Mouse (Mus musculus) limb, embryonic 15.5 days (tissue): ENCODE results near the gene Slc20a1. TPM values are rescaled to one million over a fixed set of nuclear protein-coding genes. Genes with fewer than 3 reads are reported as not detected.

ENCODE experiments used
- ATAC-seq: fragments of 200-750 bp; cut with Nextera tagmentation; 2 replicates; pipeline ENCODE4 v1.8.0; 2017; ENCODE audit warnings: low read depth, moderate TSS enrichment; ENCODE audit not compliant: insufficient number of reproducible peaks, low FRiP score, low TSS enrichment
- H3K27ac ChIP-seq: fragments of 300-500 bp; sonication (generic); 2 replicates; pipeline ENCODE4 v1.5.1; 2015; ENCODE audit warnings: moderate library complexity, mild to moderate bottlenecking, inconsistent platforms
- H3K27me3 ChIP-seq: fragments of 300-500 bp; sonication (generic); 2 replicates; pipeline ENCODE4 v1.6.1; 2015; ENCODE audit warnings: inconsistent platforms
- H3K36me3 ChIP-seq: fragments of 300-500 bp; sonication (generic); 2 replicates; pipeline ENCODE4 v1.6.1; 2015; ENCODE audit warnings: inconsistent platforms
- H3K4me1 ChIP-seq: fragments of 300-500 bp; sonication (generic); 2 replicates; pipeline ENCODE4 v1.6.1; 2015; ENCODE audit warnings: inconsistent platforms
- H3K4me2 ChIP-seq: fragments of 300-500 bp; sonication (generic); 2 replicates; pipeline ENCODE4 v1.6.1; 2015; ENCODE audit warnings: mild to moderate bottlenecking, inconsistent platforms
- H3K4me3 ChIP-seq: fragments of 300-500 bp; sonication (generic); 2 replicates; pipeline ENCODE4 v1.5.1; 2015; ENCODE audit warnings: mild to moderate bottlenecking, inconsistent platforms
- H3K9ac ChIP-seq: fragments of 300-500 bp; sonication (generic); 2 replicates; pipeline ENCODE4 v1.6.1; 2015; ENCODE audit warnings: inconsistent platforms
- H3K9me3 ChIP-seq: fragments of 300-500 bp; sonication (generic); 2 replicates; pipeline ENCODE4 v1.6.1; 2016; ENCODE audit warnings: inconsistent platforms
- WGBS: fragments of 180-500 bp; shearing (Covaris S2); methylation state at CpG from one replicate; pipeline ENCODE4 v1.1.7; 2015; 5-methylcytosine and 5-hydroxymethylcytosine counted together
- polyA plus RNA-seq: library from polyadenylated mRNA; unstranded; fragments of >200 nt; fragmentation: Nextera tagmentation; extraction: Ambion mirVana; gene quantifications from 2 replicates; pipeline ENCODE4 v1.2.1, GENCODE M21; 2015

Slc20a1 gene
- polyA plus RNA-seq, 1 experiment from 2014 or later: 21.6 TPM

DNA sequence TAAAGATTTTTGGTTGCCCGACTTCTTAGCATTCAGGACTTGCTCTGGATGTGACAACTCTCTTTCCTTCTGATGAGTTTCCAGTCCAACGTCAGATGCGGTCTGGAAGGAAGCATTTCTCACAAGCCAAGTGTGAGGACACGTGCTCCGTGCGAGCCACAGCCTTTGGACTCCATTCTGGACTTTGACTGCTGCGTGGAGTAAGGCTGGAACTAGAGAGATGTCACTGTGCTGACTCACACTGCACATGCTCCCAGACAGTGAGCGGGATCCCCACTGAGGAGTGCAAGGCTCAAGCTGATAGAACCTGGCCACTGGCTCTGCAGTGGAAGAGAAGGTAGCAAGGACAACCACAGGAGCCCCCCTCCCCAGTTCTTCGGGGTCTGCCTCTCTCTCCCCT, 33.9 kb downstream of the Slc20a1 start:
- H3K9ac ChIP-seq: no peak overlapping the region
- H3K4me1 ChIP-seq: peaks cover 5% of the 10 kb centered on the region; the same call in 1 of the 2 replicates
- no peaks in the 10 kb centered on the region for H3K9me3 ChIP-seq
- H3K4me2 ChIP-seq: no peak overlapping the region
- no peaks in the 10 kb centered on the region for H3K27me3 ChIP-seq
- no peak overlapping the region for H3K4me3 ChIP-seq
- 69% methylated on average over 9 of the region's 9 CpGs for WGBS
- no peaks in the 10 kb centered on the region for H3K36me3 ChIP-seq
- ATAC-seq: peak; percentile 58; the same call in 1 of the 2 replicates
- H3K27ac ChIP-seq: peak overlapping the region; percentile 77

DNA sequence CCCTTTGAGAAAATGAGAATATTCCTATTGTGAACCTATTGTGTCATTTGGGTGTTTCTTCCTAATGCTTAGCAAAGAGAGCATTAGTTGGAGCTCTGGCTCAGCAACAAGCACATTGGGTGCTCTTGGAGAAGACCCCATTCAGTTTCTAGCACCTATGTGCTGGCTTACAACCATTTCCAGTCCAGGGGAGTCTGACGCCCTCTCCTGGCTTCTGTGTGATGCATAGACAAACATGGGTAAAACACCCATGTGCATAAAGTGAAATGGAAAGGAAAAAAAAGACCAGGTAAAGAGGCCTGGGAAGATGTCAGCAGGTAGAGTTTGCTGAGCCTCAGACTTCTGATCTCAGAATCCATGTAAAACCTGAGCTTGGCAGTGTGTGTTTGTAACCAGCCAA, 34.7 kb downstream of the Slc20a1 start:
- Histone ChIP-seq H3K4me3 (no peak overlapping the region), H3K27me3 (no peaks in the 10 kb centered on the region), H3K4me2 (no peak overlapping the region), H3K4me1 (peaks cover 5% of the 10 kb centered on the region; the same call in 1 of the 2 replicates), H3K9ac (no peak overlapping the region), H3K9me3 (no peaks in the 10 kb centered on the region), H3K27ac (no peak overlapping the region), H3K36me3 (no peaks in the 10 kb centered on the region)
- 86% methylated on average over 1 of the region's 1 CpGs for WGBS
- ATAC-seq: no peak

DNA sequence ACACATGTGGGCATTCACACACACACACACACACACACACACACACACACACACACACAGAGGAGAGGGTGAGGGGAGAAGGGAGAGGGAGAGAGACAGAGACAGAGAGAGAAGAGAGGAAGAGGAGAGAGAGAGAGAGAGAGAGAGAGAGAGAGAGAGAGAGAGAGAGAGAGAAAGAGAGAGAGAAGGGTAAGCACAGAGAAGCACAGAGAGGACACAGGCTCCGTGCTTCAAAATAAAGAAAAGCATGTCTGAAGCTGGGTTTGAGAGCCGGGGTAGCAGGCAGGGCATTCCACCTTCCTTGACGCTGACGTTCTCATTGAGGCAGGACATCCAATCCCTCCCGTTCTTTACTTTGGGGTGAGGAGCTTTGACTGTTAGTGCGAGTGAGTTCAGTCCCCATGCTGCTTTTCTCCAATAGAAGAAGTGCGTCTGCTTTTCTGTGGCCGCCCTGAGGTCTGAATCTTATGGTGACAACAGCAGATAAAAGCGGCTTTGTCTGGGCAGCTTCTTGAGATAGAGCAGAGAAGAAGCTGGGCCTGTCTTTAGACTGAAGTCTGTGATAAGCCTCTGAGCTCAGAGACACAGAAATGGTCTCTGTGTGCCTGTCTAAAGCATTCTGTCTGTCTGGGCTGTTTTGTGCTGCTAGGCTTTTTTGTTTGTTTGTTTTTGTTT, 35.4 kb downstream of the Slc20a1 start:
- Histone ChIP-seq H3K4me2 (no peak overlapping the region), H3K27me3 (no peaks in the 10 kb centered on the region), H3K4me1 (peaks cover 5% of the 10 kb centered on the region; the same call in 1 of the 2 replicates), H3K9me3 (no peaks in the 10 kb centered on the region), H3K9ac (no peak overlapping the region), H3K4me3 (no peak overlapping the region), H3K27ac (no peak overlapping the region), H3K36me3 (no peaks in the 10 kb centered on the region)
- 50% methylated on average over 9 of the region's 9 CpGs for WGBS
- ATAC-seq: no peak

DNA sequence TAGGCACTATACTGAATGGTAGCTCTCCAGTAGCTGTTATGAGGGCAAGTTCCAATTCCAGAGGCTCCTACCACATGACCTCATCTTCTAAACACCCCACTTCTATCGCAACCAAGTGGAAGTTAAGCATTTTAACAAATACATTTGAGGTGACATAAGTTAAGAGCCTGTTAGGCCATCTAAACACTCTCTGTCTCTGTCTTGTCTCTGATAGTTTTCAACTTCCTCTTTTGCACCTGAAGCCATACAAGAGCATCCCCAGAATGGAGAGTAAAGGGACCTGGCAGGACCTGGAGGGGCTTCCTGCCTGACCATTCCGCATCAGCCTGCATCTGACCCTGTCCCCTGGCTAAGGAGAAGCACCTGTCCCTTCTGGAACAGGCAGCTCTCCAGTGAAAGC, 36.2 kb downstream of the Slc20a1 start:
- no peak for ATAC-seq
- H3K9ac ChIP-seq: no peak overlapping the region
- WGBS: 66% methylated on average over 2 of the region's 2 CpGs
- H3K27ac ChIP-seq: no peak overlapping the region
- H3K27me3 ChIP-seq: no peaks in the 10 kb centered on the region
- no peaks in the 10 kb centered on the region for H3K36me3 ChIP-seq
- no peak overlapping the region for H3K4me2 ChIP-seq
- H3K9me3 ChIP-seq: no peaks in the 10 kb centered on the region
- H3K4me1 ChIP-seq: peaks cover 5% of the 10 kb centered on the region; the same call in 1 of the 2 replicates
- H3K4me3 ChIP-seq: no peak overlapping the region

DNA sequence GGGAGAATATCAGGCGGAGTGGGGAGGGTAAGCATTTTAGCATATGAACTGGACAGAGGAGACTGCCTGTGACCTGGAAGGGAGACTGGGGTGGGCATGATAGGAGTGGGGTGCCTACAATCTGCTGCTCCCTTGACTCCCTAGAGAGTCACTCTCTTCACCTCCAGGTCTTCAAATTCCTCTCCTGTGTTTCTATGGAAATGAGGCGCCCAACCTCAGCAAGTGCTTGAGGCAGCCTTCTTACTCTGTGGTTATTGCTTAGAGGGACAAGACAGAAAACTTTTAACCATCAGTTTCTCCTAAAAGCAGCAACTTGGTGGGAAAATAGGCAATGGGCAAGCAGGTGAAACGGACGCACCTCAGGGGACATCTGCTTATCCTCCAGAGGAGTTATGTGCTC, 38.0 kb downstream of the Slc20a1 start:
- H3K4me3 ChIP-seq: no peak overlapping the region
- no peaks in the 10 kb centered on the region for H3K9me3 ChIP-seq
- peaks cover 5% of the 10 kb centered on the region; the same call in 1 of the 2 replicates for H3K4me1 ChIP-seq
- no peaks in the 10 kb centered on the region for H3K27me3 ChIP-seq
- H3K36me3 ChIP-seq: no peaks in the 10 kb centered on the region
- no peak for ATAC-seq
- H3K4me2 ChIP-seq: no peak overlapping the region
- H3K27ac ChIP-seq: no peak overlapping the region
- WGBS: 78% methylated on average over 4 of the region's 4 CpGs
- H3K9ac ChIP-seq: no peak overlapping the region

DNA sequence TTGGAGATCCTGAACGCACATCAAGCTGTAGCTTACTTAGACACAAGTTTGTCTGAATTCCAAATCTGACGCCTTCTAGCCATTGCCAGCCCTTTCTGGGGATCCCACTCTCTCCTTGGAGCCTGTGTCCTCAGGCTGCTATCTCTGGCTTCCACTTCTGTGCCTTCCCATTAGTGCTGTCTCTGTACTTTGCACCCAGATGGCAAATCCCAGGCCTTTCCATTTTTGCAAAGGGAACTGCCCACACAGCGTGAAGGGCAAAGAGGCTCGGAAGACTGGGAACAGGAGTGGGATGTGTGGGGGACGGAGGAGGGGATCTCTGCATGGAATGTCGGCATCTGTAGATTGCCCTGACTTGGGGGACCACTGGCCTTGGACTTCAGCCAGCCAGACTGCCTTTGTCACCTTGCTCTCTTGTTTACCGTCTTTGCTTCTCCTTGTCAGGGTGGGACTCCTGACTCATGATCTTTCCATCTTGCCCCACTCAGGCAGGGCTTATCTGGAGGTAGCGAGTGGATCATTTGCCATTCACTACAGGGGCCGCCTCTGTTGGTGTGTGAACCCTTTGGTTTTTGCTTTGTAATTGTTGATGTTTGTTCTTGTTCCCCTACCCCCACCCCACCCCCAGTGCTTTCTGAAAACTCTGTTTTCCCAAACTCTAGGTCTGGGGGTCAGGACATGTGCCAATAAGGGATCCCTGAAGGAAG, 42.3 kb downstream of the Slc20a1 start:
- Histone ChIP-seq H3K9ac (no peak overlapping the region), H3K4me3 (no peak overlapping the region), H3K9me3 (no peaks in the 10 kb centered on the region), H3K27me3 (no peaks in the 10 kb centered on the region), H3K36me3 (no peaks in the 10 kb centered on the region), H3K4me1 (peaks cover 5% of the 10 kb centered on the region; the same call in 1 of the 2 replicates), H3K27ac (no peak overlapping the region), H3K4me2 (no peak overlapping the region)
- 72% methylated on average over 9 of the region's 9 CpGs for WGBS
- ATAC-seq: no peak

- no peak for ATAC-seq
- 63% methylated on average over 7 of the region's 7 CpGs for WGBS
- no peaks in the 10 kb centered on the region for H3K9me3 ChIP-seq
- H3K4me2 ChIP-seq: no peak overlapping the region
- H3K4me3 ChIP-seq: no peak overlapping the region
- peaks cover 5% of the 10 kb centered on the region; the same call in 1 of the 2 replicates for H3K4me1 ChIP-seq
- H3K9ac ChIP-seq: no peak overlapping the region
- H3K27ac ChIP-seq: no peak overlapping the region
- no peaks in the 10 kb centered on the region for H3K36me3 ChIP-seq
- no peaks in the 10 kb centered on the region for H3K27me3 ChIP-seq
Observed at GRCm38 (mm10) chr2:129241845-129242833, 43.6 kb downstream of the Slc20a1 start.

- Histone ChIP-seq H3K27ac (no peak overlapping the region), H3K9me3 (no peaks in the 10 kb centered on the region), H3K4me3 (no peak overlapping the region), H3K36me3 (no peaks in the 10 kb centered on the region), H3K9ac (no peak overlapping the region), H3K27me3 (no peaks in the 10 kb centered on the region), H3K4me2 (no peak overlapping the region), H3K4me1 (peaks cover 5% of the 10 kb centered on the region; the same call in 1 of the 2 replicates)
- WGBS: 79% methylated on average over 4 of the region's 4 CpGs
- ATAC-seq: no peak
Observed at GRCm38 (mm10) chr2:129243005-129243404, 44.4 kb downstream of the Slc20a1 start.

DNA sequence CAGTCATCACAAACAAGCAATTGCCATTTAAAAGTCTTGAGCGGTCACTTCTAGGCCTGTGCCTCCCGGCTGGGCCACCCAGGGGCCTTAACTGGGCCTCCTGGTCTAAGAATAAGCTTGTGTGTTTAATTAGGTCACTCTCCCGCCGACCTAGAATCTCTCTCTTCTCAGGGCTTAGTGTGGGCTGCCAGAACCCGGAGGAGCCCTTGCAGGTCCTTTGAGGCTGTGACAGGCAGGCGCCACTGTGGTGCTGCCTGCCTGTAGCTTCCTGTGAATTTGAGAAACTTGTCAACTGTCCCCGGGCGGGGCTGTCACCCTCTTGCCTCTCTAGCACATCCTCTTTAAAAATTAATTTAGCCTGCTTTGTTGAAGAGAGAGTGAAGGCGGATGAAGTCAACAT, 45.2 kb downstream of the Slc20a1 start:
- H3K9me3 ChIP-seq: no peaks in the 10 kb centered on the region

GRCm38 (mm10) chr2:129244446-129245120, 46.0 kb downstream of the Slc20a1 start:
- H3K4me1 ChIP-seq: peaks cover 5% of the 10 kb centered on the region; the same call in 1 of the 2 replicates
- no peaks in the 10 kb centered on the region for H3K27me3 ChIP-seq
- no peak overlapping the region for H3K27ac ChIP-seq
- H3K36me3 ChIP-seq: no peaks in the 10 kb centered on the region
- H3K9me3 ChIP-seq: no peaks in the 10 kb centered on the region
- 72% methylated on average over 20 of the region's 20 CpGs for WGBS
- ATAC-seq: no peak
- H3K9ac ChIP-seq: no peak overlapping the region
- no peak overlapping the region for H3K4me2 ChIP-seq
- H3K4me3 ChIP-seq: no peak overlapping the region

More for the DNA sequence above, 45.2 kb downstream of the Slc20a1 start:
- Histone ChIP-seq H3K4me3 (no peak overlapping the region), H3K9ac (no peak overlapping the region), H3K27me3 (no peaks in the 10 kb centered on the region), H3K27ac (no peak overlapping the region), H3K4me2 (no peak overlapping the region), H3K36me3 (no peaks in the 10 kb centered on the region), H3K4me1 (peaks cover 5% of the 10 kb centered on the region; the same call in 1 of the 2 replicates)
- WGBS: 33% methylated on average over 9 of the region's 9 CpGs
- no peak for ATAC-seq

DNA sequence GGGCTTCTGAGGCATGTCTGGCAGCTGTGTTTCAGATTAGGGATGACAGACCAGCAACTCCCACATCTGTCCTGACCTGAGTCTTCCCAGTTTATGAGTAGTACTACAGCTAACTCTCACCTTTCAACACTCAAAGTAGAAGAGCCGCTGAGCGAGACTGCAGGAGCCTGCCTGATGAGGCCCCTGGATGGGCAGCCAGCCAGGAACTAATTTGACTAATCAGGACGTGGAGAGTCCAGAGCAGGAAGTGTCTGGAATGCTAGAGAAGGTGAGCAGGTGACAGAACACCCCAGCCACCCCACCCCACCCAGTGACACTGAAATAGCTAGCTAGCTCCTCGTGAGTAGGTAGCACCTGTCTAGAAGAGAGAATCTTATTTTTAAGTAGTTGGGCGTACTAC, 47.1 kb downstream of the Slc20a1 start:
- no peak overlapping the region for H3K4me2 ChIP-seq
- H3K4me1 ChIP-seq: peaks cover 5% of the 10 kb centered on the region; the same call in 1 of the 2 replicates
- H3K9ac ChIP-seq: no peak overlapping the region
- H3K27ac ChIP-seq: no peak overlapping the region
- no peak for ATAC-seq
- H3K27me3 ChIP-seq: no peaks in the 10 kb centered on the region
- H3K9me3 ChIP-seq: no peaks in the 10 kb centered on the region
- H3K36me3 ChIP-seq: no peaks in the 10 kb centered on the region
- H3K4me3 ChIP-seq: no peak overlapping the region
- WGBS: 35% methylated on average over 5 of the region's 5 CpGs
